Mouse (Mus musculus) cerebellum, adult 2 months (tissue): ENCODE measurements at regions not wholly inside any gene's neighbourhood (a gene's known extent, or its start where the extent isn't known, plus 50 kb on each side); places are given as distances from the start of the nearest gene placed in this dataset.

Experiments used
- CTCF ChIP-seq: fragments of 200-500 bp; IDR thresholded peaks from 2 replicates; pipeline ENCODE4 v1.5.1; 2011; ENCODE audit warnings: low read depth, mild to moderate bottlenecking, control low read depth, low read length, moderate library complexity, borderline replicate concordance; ENCODE audit not compliant: insufficient read depth
- POLR2A ChIP-seq: fragments of 200-500 bp; IDR thresholded peaks from 2 replicates; pipeline ENCODE4 v1.6.1; 2011; ENCODE audit warnings: low read length, control low read depth, borderline replicate concordance; ENCODE audit not compliant: insufficient read depth

GRCm38 (mm10) chr7:73616971-73617906, 75.6 kb upstream of the Chd2 start:
- TF ChIP-seq CTCF (no peak), POLR2A (peak; percentile 31; the same call in 1 of the 2 replicates)
